Mouse (Mus musculus) ES-Bruce4 (cell line): ENCODE measurements at regions not wholly inside any gene's neighbourhood (a gene's known extent, or its start where the extent isn't known, plus 50 kb on each side); places are given as distances from the start of the nearest gene placed in this dataset.

Experiments
- CTCF ChIP-seq: IDR thresholded peaks from one replicate; pipeline ENCODE4 v1.8.1; 2011; ENCODE audit warnings: low read depth, low read length
- EP300 ChIP-seq: IDR thresholded peaks from 2 replicates; pipeline ENCODE4 v1.6.1; 2011; ENCODE audit warnings: low read depth, low read length; ENCODE audit not compliant: insufficient read depth
- POLR2A ChIP-seq: IDR thresholded peaks from one replicate; pipeline ENCODE4 v1.8.1; 2011; ENCODE audit warnings: low read length; ENCODE audit not compliant: insufficient read depth

- TF ChIP-seq CTCF, result no peak
- TF ChIP-seq POLR2A, result no peak
- TF ChIP-seq EP300, result no peak
Measured at GRCm38 (mm10) chr5:142340205-142341025, 60.9 kb upstream of the Foxk1 start.
